Mouse (Mus musculus) embryo, embryonic 10.5 days (tissue): ENCODE results near the gene Olfr807.

Experiments used
- DNase-seq: peaks from one replicate; pipeline ENCODE4 v3.0.0-alpha.2; 2015; ENCODE audit warnings: low spot score

Gene Olfr807

GRCm38 (mm10) chr10:129757693-129758092 is at the start of gene Olfr807:
Gene Olfr807, minus strand, starts transcription at chr10:129757793.
- no peak for DNase-seq

GRCm38 (mm10) chr10:129804296-129804695 is 46.7 kb upstream of the Olfr807 start, which contains the start of gene Olfr811:
Gene Olfr811, minus strand, starts transcription at chr10:129804396.
- no peak for DNase-seq

- no peak for DNase-seq
Measured at GRCm38 (mm10) chr10:129794817-129795216, 37.2 kb upstream of the Olfr807 start, which contains the start of gene Olfr810. Gene Olfr810, minus strand, starts transcription at chr10:129794917.

- no peak for DNase-seq
Measured at GRCm38 (mm10) chr10:129778123-129778522, 20.5 kb upstream of the Olfr807 start.

GRCm38 (mm10) chr10:129774338-129774737 is 16.7 kb upstream of the Olfr807 start, which contains the start of gene Olfr809:
Gene Olfr809, plus strand, starts transcription at chr10:129774638.
- DNase-seq = no peak

- DNase-seq = no peak
Measured at GRCm38 (mm10) chr10:129765182-129765581, 7.6 kb upstream of the Olfr807 start, which contains the start of gene Olfr808. Gene Olfr808, plus strand, starts transcription at chr10:129765482.

- DNase-seq = no peak
Measured at GRCm38 (mm10) chr10:129741821-129742220, 15.8 kb downstream of the Olfr807 start, which contains the start of gene Olfr806. Gene Olfr806, minus strand, starts transcription at chr10:129741921.

- DNase-seq = no peak
Measured at GRCm38 (mm10) chr10:129729275-129729674, 28.3 kb downstream of the Olfr807 start, which contains the start of gene Olfr805. Gene Olfr805, minus strand, starts transcription at chr10:129729375.
